Mouse (Mus musculus): ENCODE data around the gene Tgfbr1.
A peak's percentile ranks its signal among the peaks of the same experiment; 100 is the strongest.

Tgfbr1 gene

GRCm38 (mm10) chr4:47422194-47422593 is 69.2 kb downstream of the Tgfbr1 start:
- DNase-seq (ENCODE audit: low spot score in 2 of 2) = no peak

- no peak for DNase-seq (ENCODE audit: low spot score in 2 of 2)
Measured at GRCm38 (mm10) chr4:47422946-47423345, 69.9 kb downstream of the Tgfbr1 start.

- no peak for DNase-seq (ENCODE audit: low spot score in 2 of 2)
Measured at GRCm38 (mm10) chr4:47424376-47424775, 71.4 kb downstream of the Tgfbr1 start.

GRCm38 (mm10) chr4:47425247-47425830 is 72.3 kb downstream of the Tgfbr1 start:
- no peak for DNase-seq (ENCODE audit: low spot score in 2 of 2)

GRCm38 (mm10) chr4:47427606-47428005 is 74.6 kb downstream of the Tgfbr1 start:
- DNase-seq (ENCODE audit: low spot score in 2 of 2) = no peak

- no peak for DNase-seq (ENCODE audit: low spot score in 2 of 2)
Measured at GRCm38 (mm10) chr4:47430557-47430956, 77.5 kb downstream of the Tgfbr1 start.

GRCm38 (mm10) chr4:47431081-47431480 is 78.1 kb downstream of the Tgfbr1 start:
- no peak for DNase-seq (ENCODE audit: low spot score in 2 of 2)

- no peak for DNase-seq (ENCODE audit: low spot score in 2 of 2)
Measured at GRCm38 (mm10) chr4:47432766-47433165, 79.7 kb downstream of the Tgfbr1 start.

- DNase-seq (ENCODE audit: low spot score in 2 of 2) = no peak
Measured at GRCm38 (mm10) chr4:47435131-47435530, 82.1 kb downstream of the Tgfbr1 start.

- DNase-seq (ENCODE audit: low spot score in 2 of 2) = no peak
Measured at GRCm38 (mm10) chr4:47435566-47436360, 82.7 kb downstream of the Tgfbr1 start.

GRCm38 (mm10) chr4:47437365-47438340 is 84.6 kb downstream of the Tgfbr1 start:
- peak; percentile 29 to 63 for DNase-seq (ENCODE audit: low spot score in 2 of 2)

- DNase-seq (ENCODE audit: low spot score in 2 of 2) = no peak
Measured at GRCm38 (mm10) chr4:47438956-47439355, 85.9 kb downstream of the Tgfbr1 start.

- DNase-seq (ENCODE audit: low spot score in 2 of 2) = no peak
Measured at GRCm38 (mm10) chr4:47440951-47441350, 87.9 kb downstream of the Tgfbr1 start.

GRCm38 (mm10) chr4:47448526-47448925 is 95.5 kb downstream of the Tgfbr1 start:
- no peak for DNase-seq (ENCODE audit: low spot score in 2 of 2)

- DNase-seq (ENCODE audit: low spot score in 2 of 2) = no peak
Measured at GRCm38 (mm10) chr4:47449116-47449515, 96.1 kb downstream of the Tgfbr1 start.

GRCm38 (mm10) chr4:47449586-47450522 is 96.8 kb downstream of the Tgfbr1 start:
- DNase-seq (ENCODE audit: low spot score in 2 of 2) = no peak
